Mouse (Mus musculus): Measurements from ENCODE around the gene Tmem56. TPM values are rescaled to one million over a fixed set of nuclear protein-coding genes. Genes with fewer than 3 reads are reported as not detected.

Gene Tmem56
- total and polyA plus RNA-seq, 3 experiments = 0.68 to 2.9 (median 0.99) TPM

DNA sequence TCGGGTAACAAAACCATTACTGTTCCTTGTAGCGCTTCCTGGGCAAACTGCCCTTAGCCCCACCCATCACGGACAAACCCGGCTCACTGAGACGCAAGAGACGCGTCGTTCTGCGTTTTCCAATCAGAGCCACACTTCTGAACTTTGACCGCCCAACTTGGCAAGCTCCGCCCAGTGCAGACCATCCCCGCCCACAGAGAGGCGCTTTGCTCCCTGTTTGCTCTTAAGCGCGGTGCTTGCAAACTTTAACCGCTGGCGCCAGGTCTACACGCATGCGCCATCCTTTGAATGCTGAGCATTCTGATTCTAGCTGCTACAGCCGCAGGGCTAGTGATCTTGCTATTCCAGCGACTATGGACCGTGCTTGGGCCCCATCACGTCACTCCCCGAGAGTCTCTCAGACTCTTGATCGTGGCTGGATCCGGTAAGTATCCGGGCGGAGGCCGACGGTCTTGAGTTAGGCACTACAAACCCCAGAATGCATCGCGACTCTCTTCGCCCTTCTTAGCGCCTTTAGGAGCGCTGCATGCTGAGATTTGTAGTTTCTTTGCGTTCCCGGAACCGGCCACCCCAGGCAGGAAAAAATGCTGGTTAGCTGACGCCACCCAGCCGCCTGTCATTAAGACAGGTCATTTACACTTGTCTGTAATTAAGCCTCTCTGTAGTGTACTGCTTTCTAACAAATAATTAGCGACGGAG, 8.8 kb upstream of the Tmem56 start, which contains the start of gene Alg14:
Gene Alg14 (plus strand): TSS at position 214 of the 699 bp plus-strand sequence.
- peak; percentile 95 to 98 for DNase-seq
- WGBS = under 1% methylated on average over 42 of the region's 42 CpGs
- intact Hi-C loops (cut with DNase I) = loop anchor here (2.0 to 10.0 kb wide), 4 partner anchors 29 to 1696 kb away; partner anchors contain the start of genes 1810037I17Rik and Rwdd3
- no peaks in the 10 kb centered on the region for H3K79me2 ChIP-seq (replicated peaks; ENCODE audit: control insufficient read depth, insufficient read depth, low read length)
- H3K36me3 ChIP-seq (ENCODE audit: control insufficient read depth, insufficient read depth, low read length) = no peaks in the 10 kb centered on the region
- TF ChIP-seq CTCF (IDR thresholded peaks at IDR 0.05) = peak; percentile 22; the same call in 1 of the 2 replicates
- 0 out of 2 replicates have a peak, but pooled peaks have one; percentile 65 for TF ChIP-seq EP300 (IDR thresholded peaks at IDR 0.05; ENCODE audit: insufficient read depth, low read depth, low read length)
- TF ChIP-seq POLR2A (IDR thresholded peaks at IDR 0.05; ENCODE audit: insufficient read depth, low read depth, low read length) = peak; percentile 99
- peak within 1 kb of the TSS; percentile 73 for H3K9ac ChIP-seq (ENCODE audit: low read depth, low read length)
- peak within 1 kb of the TSS; percentile 61 for H3K4me3 ChIP-seq
- no peaks in the 10 kb centered on the region for H3K27me3 ChIP-seq (ENCODE audit: control insufficient read depth, insufficient read depth, low read length)
- no peaks in the 10 kb centered on the region for H3K4me1 ChIP-seq (ENCODE audit: control insufficient read depth, insufficient read depth, low read length)
- H3K27ac ChIP-seq = peak within 1 kb of the TSS; percentile 93

DNA sequence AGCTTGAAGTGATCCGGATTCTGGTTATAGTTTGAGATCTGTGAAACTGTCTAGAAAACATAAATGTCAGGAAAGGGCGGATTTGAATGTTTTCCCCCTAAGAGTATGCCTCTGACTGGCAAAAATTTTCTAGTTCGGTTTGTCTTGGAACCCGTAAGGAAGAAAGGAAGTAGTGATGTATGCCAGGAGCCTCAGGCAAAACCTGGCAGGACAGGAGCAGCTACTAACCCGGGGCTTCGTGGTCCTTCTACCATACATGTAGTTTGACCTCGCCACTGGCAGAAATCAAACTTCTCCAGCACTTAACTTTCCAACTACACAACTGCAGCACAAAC, 8.3 kb upstream of the Tmem56 start:
- no peaks in the 10 kb centered on the region for H3K36me3 ChIP-seq (ENCODE audit: control insufficient read depth, insufficient read depth, low read length)
- peak overlapping the region; percentile 93 for H3K27ac ChIP-seq
- no peak for DNase-seq
- H3K79me2 ChIP-seq (replicated peaks; ENCODE audit: control insufficient read depth, insufficient read depth, low read length) = no peaks in the 10 kb centered on the region
- H3K27me3 ChIP-seq (ENCODE audit: control insufficient read depth, insufficient read depth, low read length) = no peaks in the 10 kb centered on the region
- peak overlapping the region; percentile 61 for H3K4me3 ChIP-seq
- TF ChIP-seq EP300 (IDR thresholded peaks at IDR 0.05; ENCODE audit: insufficient read depth, low read depth, low read length) = no peak
- TF ChIP-seq CTCF (IDR thresholded peaks at IDR 0.05) = no peak
- TF ChIP-seq POLR2A (IDR thresholded peaks at IDR 0.05; ENCODE audit: insufficient read depth, low read depth, low read length) = no peak
- intact Hi-C loops (cut with DNase I) = loop anchor here (2.0 to 10.0 kb wide), 4 partner anchors 28 to 1696 kb away; partner anchors contain the start of genes 1810037I17Rik and Rwdd3
- 4% methylated on average over 7 of the region's 7 CpGs for WGBS
- H3K4me1 ChIP-seq (ENCODE audit: control insufficient read depth, insufficient read depth, low read length) = no peaks in the 10 kb centered on the region
- H3K9ac ChIP-seq (ENCODE audit: low read depth, low read length) = peak overlapping the region; percentile 68

- peak overlapping the region; percentile 93 for H3K27ac ChIP-seq
- no peak for DNase-seq
These were observed 7.8 kb upstream of the Tmem56 start for GRCm38 (mm10) chr3:121290681-121291080.

DNA sequence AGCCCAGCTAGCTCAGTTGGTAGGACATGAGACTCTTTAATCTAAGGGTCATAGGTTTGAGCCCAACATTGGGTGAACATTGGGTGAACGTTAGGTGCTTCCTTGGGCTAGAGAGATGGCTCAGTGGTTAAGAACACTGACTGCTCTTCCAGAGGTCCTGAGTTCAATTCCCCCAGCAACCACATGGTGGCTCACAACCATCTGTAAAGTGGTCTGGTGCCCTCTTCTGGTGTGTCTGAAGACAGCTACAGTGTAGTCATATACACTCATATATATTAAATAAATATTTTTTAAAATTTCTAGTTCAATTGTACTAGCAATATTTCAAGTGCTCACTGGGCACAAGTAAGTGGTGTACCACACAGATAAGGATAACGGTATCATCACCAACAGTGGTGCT, 4.3 kb upstream of the Tmem56 start:
- Histone ChIP-seq H3K4me3 (no peak overlapping the region), H3K9ac (ENCODE audit: low read depth, low read length) (no peak overlapping the region), H3K27me3 (ENCODE audit: control insufficient read depth, insufficient read depth, low read length) (no peaks in the 10 kb centered on the region), H3K36me3 (ENCODE audit: control insufficient read depth, insufficient read depth, low read length) (no peaks in the 10 kb centered on the region), H3K79me2 (replicated peaks; ENCODE audit: control insufficient read depth, insufficient read depth, low read length) (no peaks in the 10 kb centered on the region), H3K4me1 (ENCODE audit: control insufficient read depth, insufficient read depth, low read length) (no peaks in the 10 kb centered on the region), H3K27ac (no peak overlapping the region)
- intact Hi-C loops (cut with DNase I) = no loop called here
- no peak for DNase-seq
- 93% methylated on average over 2 of the region's 2 CpGs for WGBS
- no peak for TF ChIP-seq POLR2A (IDR thresholded peaks at IDR 0.05; ENCODE audit: insufficient read depth, low read depth, low read length)
- peak; percentile 29 for TF ChIP-seq CTCF (IDR thresholded peaks at IDR 0.05)

More at GRCm38 (mm10) chr3:121290681-121291080, 7.8 kb upstream of the Tmem56 start:
- no peaks in the 10 kb centered on the region for H3K36me3 ChIP-seq (ENCODE audit: control insufficient read depth, insufficient read depth, low read length)
- H3K4me3 ChIP-seq = peak overlapping the region; percentile 61; the same call in 1 of the 2 replicates
- H3K79me2 ChIP-seq (replicated peaks; ENCODE audit: control insufficient read depth, insufficient read depth, low read length) = no peaks in the 10 kb centered on the region
- 67% methylated on average over 8 of the region's 8 CpGs for WGBS
- H3K4me1 ChIP-seq (ENCODE audit: control insufficient read depth, insufficient read depth, low read length) = no peaks in the 10 kb centered on the region
- H3K27me3 ChIP-seq (ENCODE audit: control insufficient read depth, insufficient read depth, low read length) = no peaks in the 10 kb centered on the region
- H3K9ac ChIP-seq (ENCODE audit: low read depth, low read length) = peak overlapping the region; percentile 68; the same call in 1 of the 2 replicates
- intact Hi-C loops (cut with DNase I) = loop anchor here (2.0 to 10.0 kb wide), 4 partner anchors 28 to 1697 kb away; partner anchors contain the start of genes 1810037I17Rik and Rwdd3
- TF ChIP-seq EP300 (IDR thresholded peaks at IDR 0.05; ENCODE audit: insufficient read depth, low read depth, low read length) = no peak
- TF ChIP-seq POLR2A (IDR thresholded peaks at IDR 0.05; ENCODE audit: insufficient read depth, low read depth, low read length) = no peak
- TF ChIP-seq CTCF (IDR thresholded peaks at IDR 0.05) = no peak

GRCm38 (mm10) chr3:121285219-121285618, 2.3 kb upstream of the Tmem56 start:
- H3K4me3 ChIP-seq = no peak overlapping the region
- no peak for TF ChIP-seq EP300 (IDR thresholded peaks at IDR 0.05; ENCODE audit: insufficient read depth, low read depth, low read length)
- no peak for TF ChIP-seq CTCF (IDR thresholded peaks at IDR 0.05)
- TF ChIP-seq POLR2A (IDR thresholded peaks at IDR 0.05; ENCODE audit: insufficient read depth, low read depth, low read length) = no peak
- no peaks in the 10 kb centered on the region for H3K36me3 ChIP-seq (ENCODE audit: control insufficient read depth, insufficient read depth, low read length)
- no peak for DNase-seq
- intact Hi-C loops (cut with DNase I) = no loop called here
- H3K4me1 ChIP-seq (ENCODE audit: control insufficient read depth, insufficient read depth, low read length) = no peaks in the 10 kb centered on the region
- no peaks in the 10 kb centered on the region for H3K27me3 ChIP-seq (ENCODE audit: control insufficient read depth, insufficient read depth, low read length)
- H3K79me2 ChIP-seq (replicated peaks; ENCODE audit: control insufficient read depth, insufficient read depth, low read length) = no peaks in the 10 kb centered on the region
- WGBS = 87% methylated on average over 6 of the region's 6 CpGs
- H3K9ac ChIP-seq (ENCODE audit: low read depth, low read length) = no peak overlapping the region
- no peak overlapping the region for H3K27ac ChIP-seq

DNA sequence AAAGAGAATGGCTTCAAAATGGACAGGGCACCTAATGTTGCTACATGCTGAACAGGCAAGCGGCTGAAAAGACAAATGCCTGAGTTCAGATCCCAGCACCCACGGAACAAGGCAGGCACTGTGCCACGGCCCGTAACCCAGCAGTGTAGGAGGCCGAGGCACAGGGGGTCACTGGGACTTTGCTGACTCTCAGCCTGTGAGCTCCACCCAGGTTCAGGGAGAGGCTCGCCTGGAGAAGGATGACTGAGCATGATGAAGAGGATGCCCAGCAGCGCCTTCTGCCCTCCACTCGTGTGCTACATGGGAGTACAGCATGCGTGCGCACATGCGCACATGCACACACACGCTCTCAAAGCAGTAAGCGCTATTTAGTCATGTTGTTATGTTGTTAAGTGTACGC, 3.2 kb downstream of the Tmem56 start:
- no peaks in the 10 kb centered on the region for H3K79me2 ChIP-seq (replicated peaks; ENCODE audit: control insufficient read depth, insufficient read depth, low read length)
- H3K9ac ChIP-seq (ENCODE audit: low read depth, low read length) = no peak overlapping the region
- no peak overlapping the region for H3K4me3 ChIP-seq
- TF ChIP-seq POLR2A (IDR thresholded peaks at IDR 0.05; ENCODE audit: insufficient read depth, low read depth, low read length) = no peak
- TF ChIP-seq CTCF (IDR thresholded peaks at IDR 0.05) = no peak
- no peak for TF ChIP-seq EP300 (IDR thresholded peaks at IDR 0.05; ENCODE audit: insufficient read depth, low read depth, low read length)
- intact Hi-C loops (cut with DNase I) = no loop called here
- H3K4me1 ChIP-seq (ENCODE audit: control insufficient read depth, insufficient read depth, low read length) = no peaks in the 10 kb centered on the region
- H3K36me3 ChIP-seq (ENCODE audit: control insufficient read depth, insufficient read depth, low read length) = no peaks in the 10 kb centered on the region
- no peak overlapping the region for H3K27ac ChIP-seq
- no peaks in the 10 kb centered on the region for H3K27me3 ChIP-seq (ENCODE audit: control insufficient read depth, insufficient read depth, low read length)
- 88% methylated on average over 14 of the region's 14 CpGs for WGBS
- DNase-seq = no peak
